In genomic region chr17:46603229-46603628, GRCm38 (mm10) we compare ENCODE assay signal across 1 mouse cellular context.
TF ChIP-seq lines count a peak whose summit lies in the region.

No protein-coding gene starts in this region.

TF ChIP-seq in CH12.LX, 34 proteins besides CTCF, POLR2A, EP300 and RAD21:
- no peak for TF ChIP-seq MAX (IDR thresholded peaks at IDR 0.05; ENCODE audit: low read length)
- no peak for TF ChIP-seq MYC (IDR thresholded peaks at IDR 0.05; ENCODE audit: low read depth, low read length)
- TF ChIP-seq MAZ (IDR thresholded peaks at IDR 0.05; ENCODE audit: low read depth, low read length), result no peak
- TF ChIP-seq SIN3A (IDR thresholded peaks at IDR 0.05; ENCODE audit: low read length), result no peak
- TF ChIP-seq NRF1 (IDR thresholded peaks at IDR 0.05; ENCODE audit: low read depth, low read length), result no peak
- no peak for TF ChIP-seq MEF2A (IDR thresholded peaks at IDR 0.05; ENCODE audit: borderline replicate concordance, low read depth, low read length)
- no peak for TF ChIP-seq TBP (conservative IDR thresholded peaks at IDR 0.05; ENCODE audit: low read depth, low read length)
- no peak for TF ChIP-seq POLR2AphosphoS2 (IDR thresholded peaks at IDR 0.05; ENCODE audit: low read depth, low read length)
- no peak for TF ChIP-seq CHD2 (IDR thresholded peaks at IDR 0.05; ENCODE audit: low read length)
- TF ChIP-seq KAT2A (IDR thresholded peaks at IDR 0.05; ENCODE audit: insufficient replicate concordance, low read length), result no peak
- no peak for TF ChIP-seq GABPA (IDR thresholded peaks at IDR 0.05; ENCODE audit: insufficient replicate concordance, low read depth, low read length)
- TF ChIP-seq RCOR1 (conservative IDR thresholded peaks at IDR 0.05; ENCODE audit: low read depth, low read length), result no peak
- TF ChIP-seq CHD1 (IDR thresholded peaks at IDR 0.05; ENCODE audit: low read depth, low read length), result no peak
- TF ChIP-seq ZC3H11A (IDR thresholded peaks at IDR 0.05; ENCODE audit: low read depth, low read length), result no peak
- TF ChIP-seq SMC3 (IDR thresholded peaks at IDR 0.05; ENCODE audit: low read depth, low read length), result no peak
- no peak for TF ChIP-seq UBTF (IDR thresholded peaks at IDR 0.05; ENCODE audit: low read depth, low read length)
- TF ChIP-seq ETS1 (conservative IDR thresholded peaks at IDR 0.05; ENCODE audit: low read depth, low read length), result no peak
- no peak for TF ChIP-seq USF2 (conservative IDR thresholded peaks at IDR 0.05; ENCODE audit: low read depth, low read length)
- TF ChIP-seq USF1 (IDR thresholded peaks at IDR 0.05; ENCODE audit: low read depth, low read length), result no peak
- TF ChIP-seq E2F4 (IDR thresholded peaks at IDR 0.05; ENCODE audit: insufficient replicate concordance, low read depth, low read length), result no peak
